Mouse (Mus musculus): Measurements from ENCODE around the gene 4930470P17Rik.

DNA sequence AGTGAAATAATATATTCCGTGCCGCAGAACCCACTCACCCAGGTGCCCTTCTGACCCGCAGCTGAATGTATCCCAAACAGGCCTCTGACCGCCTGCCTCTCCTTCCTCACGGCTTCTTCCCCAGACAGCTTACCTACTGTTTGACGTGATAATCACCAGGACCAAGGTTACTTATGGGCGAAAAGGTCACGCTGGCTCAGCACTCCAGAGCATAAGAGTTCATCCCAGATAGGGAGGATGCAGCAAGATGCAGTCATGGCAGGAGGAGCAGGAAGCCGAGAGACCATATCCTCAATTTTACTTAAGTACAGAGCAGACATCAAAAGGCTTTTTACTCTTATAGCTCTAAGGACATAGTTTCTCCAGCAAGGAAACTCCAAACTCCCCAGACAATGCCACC is at the start of gene 4930470P17Rik:
- no peak for TF ChIP-seq CTCF (IDR thresholded peaks at IDR 0.05; ENCODE audit: borderline replicate concordance, control insufficient read depth, extremely low read depth, insufficient read depth, low read length, poor library complexity)
- TF ChIP-seq POLR2A (IDR thresholded peaks at IDR 0.05; ENCODE audit: control insufficient read depth, extremely low read depth, insufficient read depth, low read length, poor library complexity): no peak
